Mouse (Mus musculus) heart, embryonic 14.5 days (tissue): ENCODE results near the gene F2. TPM values are rescaled to one million over a fixed set of nuclear protein-coding genes. Genes with fewer than 3 reads are reported as not detected.

Experiments used
- ATAC-seq: fragments of 200-750 bp; cut with Nextera tagmentation; 2 replicates; pipeline ENCODE4 v1.8.0; 2017; ENCODE audit warnings: low read depth, moderate TSS enrichment; ENCODE audit not compliant: insufficient number of reproducible peaks, insufficient read depth, low FRiP score
- H3K27ac ChIP-seq, 2 experiments: fragments of 200-500 bp in 1 of 2; fragments of 300-500 bp in 1 of 2; sonication (generic) in 1 of 2; replicated peaks in 1 of 2; 2 replicates each; pipeline ENCODE4 v1.5.1; 2012 to 2014; ENCODE audit warnings: low read depth in 2 of 2, low read length in 2 of 2, control low read depth in 1 of 2, mild to moderate bottlenecking in 1 of 2, mixed read lengths in 1 of 2; ENCODE audit not compliant: control insufficient read depth in 1 of 2, insufficient read depth in 1 of 2
- H3K27me3 ChIP-seq: fragments of 300-500 bp; sonication (generic); 2 replicates; pipeline ENCODE4 v1.6.1; 2014; ENCODE audit warnings: mild to moderate bottlenecking, low read length, control low read depth; ENCODE audit not compliant: control insufficient read depth, insufficient read depth
- H3K36me3 ChIP-seq: fragments of 300-500 bp; sonication (generic); 2 replicates; pipeline ENCODE4 v1.6.1; 2014; ENCODE audit warnings: mild to moderate bottlenecking, control low read depth, low read length, mixed read lengths; ENCODE audit not compliant: control insufficient read depth, insufficient read depth
- H3K4me1 ChIP-seq, 2 experiments: fragments of 200-500 bp in 1 of 2; fragments of 300-500 bp in 1 of 2; sonication (generic) in 1 of 2; 2 replicates each; pipeline ENCODE4 v1.6.1; 2012 to 2014; ENCODE audit warnings: low read length in 2 of 2, control low read depth in 1 of 2, mixed read lengths in 1 of 2; ENCODE audit not compliant: control insufficient read depth in 2 of 2, insufficient read depth in 2 of 2
- H3K4me2 ChIP-seq: fragments of 300-500 bp; sonication (generic); 2 replicates; pipeline ENCODE4 v1.6.1; 2014; ENCODE audit warnings: mild to moderate bottlenecking, low read length
- H3K4me3 ChIP-seq, 2 experiments: fragments of 200-500 bp in 1 of 2; fragments of 300-500 bp in 1 of 2; sonication (generic) in 1 of 2; 2 replicates each; pipeline ENCODE4 v1.5.1; 2012 to 2014; ENCODE audit warnings: low read length in 2 of 2, mild to moderate bottlenecking in 2 of 2, control low read depth in 1 of 2, low read depth in 1 of 2, moderate library complexity in 1 of 2; ENCODE audit not compliant: control insufficient read depth in 1 of 2, insufficient read depth in 1 of 2
- H3K9ac ChIP-seq: fragments of 300-500 bp; sonication (generic); 2 replicates; pipeline ENCODE4 v1.6.1; 2014; ENCODE audit warnings: mild to moderate bottlenecking, low read length
- H3K9me3 ChIP-seq: fragments of 300-500 bp; sonication (generic); 2 replicates; pipeline ENCODE4 v1.6.1; 2016; ENCODE audit warnings: low read length, control low read depth; ENCODE audit not compliant: control insufficient read depth
- WGBS: fragments of 180-500 bp; shearing (Covaris S2); extraction: QIAGEN DNeasy Blood & Tissue Kit; methylation state at CpG from one replicate; pipeline ENCODE4 v1.1.7; 2014; 5-methylcytosine and 5-hydroxymethylcytosine counted together
- polyA plus RNA-seq: library from polyadenylated mRNA; unstranded; fragments of >200 nt; fragmentation: Nextera tagmentation; extraction: Ambion mirVana; gene quantifications from 2 replicates; pipeline ENCODE4 v1.2.1, GENCODE M21; 2014

The F2 gene
- 0.13 and 0.23 TPM in 2 replicates for polyA plus RNA-seq

GRCm38 (mm10) chr2:91636229-91636628, at the start of gene F2:
F2 (minus strand) TSS chr2:91636414.
- ATAC-seq = no peak
- Histone ChIP-seq H3K9me3 (no peaks in the 10 kb centered on the region), H3K27ac (no peak within 1 kb of the TSS), H3K4me3 (no peak within 1 kb of the TSS), H3K9ac (no peak within 1 kb of the TSS), H3K4me1 (no peaks in the 10 kb centered on the region; a peak in 1 of 4 replicates), H3K36me3 (no peaks in the 10 kb centered on the region), H3K4me2 (no peak within 1 kb of the TSS), H3K27me3 (no peaks in the 10 kb centered on the region)
- WGBS = 88% methylated on average over 8 of the region's 8 CpGs

GRCm38 (mm10) chr2:91683919-91684318, 47.7 kb upstream of the F2 start:
- Histone ChIP-seq H3K4me1 (peaks cover 2 to 3% of the 10 kb centered on the region in 2 experiments; a peak in 1 of 4 replicates), H3K4me2 (no peak overlapping the region), H3K27me3 (no peaks in the 10 kb centered on the region), H3K9ac (no peak overlapping the region), H3K36me3 (peaks cover 83% of the 10 kb centered on the region), H3K9me3 (no peaks in the 10 kb centered on the region), H3K27ac (no peak overlapping the region), H3K4me3 (no peak overlapping the region)
- 74% methylated on average over 8 of the region's 8 CpGs for WGBS
- ATAC-seq = no peak

GRCm38 (mm10) chr2:91682850-91683249, 46.6 kb upstream of the F2 start:
- H3K4me2 ChIP-seq = no peak overlapping the region
- no peak overlapping the region for H3K27ac ChIP-seq
- no peak overlapping the region for H3K4me3 ChIP-seq
- peaks cover 2 to 3% of the 10 kb centered on the region in 2 experiments; a peak in 1 of 4 replicates for H3K4me1 ChIP-seq
- no peak for ATAC-seq
- WGBS = 25% methylated on average over 4 of the region's 4 CpGs
- H3K9me3 ChIP-seq = no peaks in the 10 kb centered on the region
- no peak overlapping the region for H3K9ac ChIP-seq
- H3K27me3 ChIP-seq = no peaks in the 10 kb centered on the region
- peaks cover 86% of the 10 kb centered on the region for H3K36me3 ChIP-seq

GRCm38 (mm10) chr2:91676961-91677360, 40.7 kb upstream of the F2 start:
- Histone ChIP-seq H3K27me3 (no peaks in the 10 kb centered on the region), H3K4me1 (no peaks in the 10 kb centered on the region), H3K27ac (no peak overlapping the region), H3K4me3 (no peak overlapping the region), H3K36me3 (peaks cover 98% of the 10 kb centered on the region), H3K9ac (no peak overlapping the region), H3K4me2 (no peak overlapping the region), H3K9me3 (no peaks in the 10 kb centered on the region)
- no peak for ATAC-seq

- Histone ChIP-seq H3K27me3 (no peaks in the 10 kb centered on the region), H3K9me3 (no peaks in the 10 kb centered on the region), H3K4me3 (no peak overlapping the region), H3K4me2 (no peak overlapping the region), H3K9ac (no peak overlapping the region), H3K4me1 (no peaks in the 10 kb centered on the region), H3K36me3 (peaks cover 98% of the 10 kb centered on the region), H3K27ac (no peak overlapping the region)
- WGBS = 71% methylated on average over 2 of the region's 2 CpGs
- ATAC-seq = no peak
Measured at GRCm38 (mm10) chr2:91676420-91676819, 40.2 kb upstream of the F2 start.

- ATAC-seq = no peak
- Histone ChIP-seq H3K9me3 (no peaks in the 10 kb centered on the region), H3K27ac (no peak overlapping the region), H3K27me3 (no peaks in the 10 kb centered on the region), H3K36me3 (peaks cover 97% of the 10 kb centered on the region), H3K4me2 (no peak overlapping the region), H3K4me1 (no peaks in the 10 kb centered on the region), H3K9ac (no peak overlapping the region), H3K4me3 (no peak overlapping the region)
- WGBS = 91% methylated on average over 5 of the region's 5 CpGs
Measured at GRCm38 (mm10) chr2:91674895-91675294, 38.7 kb upstream of the F2 start.

- H3K27me3 ChIP-seq = no peaks in the 10 kb centered on the region
Measured at GRCm38 (mm10) chr2:91673587-91673986, 37.4 kb upstream of the F2 start.

GRCm38 (mm10) chr2:91670038-91670437, 33.8 kb upstream of the F2 start:
- Histone ChIP-seq H3K9ac (no peak overlapping the region), H3K27ac (no peak overlapping the region), H3K9me3 (no peaks in the 10 kb centered on the region), H3K27me3 (no peaks in the 10 kb centered on the region), H3K36me3 (peaks cover 93% of the 10 kb centered on the region), H3K4me3 (no peak overlapping the region), H3K4me1 (peaks cover 4 to 5% of the 10 kb centered on the region in 2 experiments; a peak in 3 of 4 replicates), H3K4me2 (no peak overlapping the region)
- 91% methylated on average over 6 of the region's 6 CpGs for WGBS
- no peak for ATAC-seq

More at GRCm38 (mm10) chr2:91673587-91673986, 37.4 kb upstream of the F2 start:
- ATAC-seq = no peak
- no peaks in the 10 kb centered on the region for H3K4me1 ChIP-seq
- H3K27ac ChIP-seq = no peak overlapping the region
- peaks cover 98% of the 10 kb centered on the region for H3K36me3 ChIP-seq
- 94% methylated on average over 2 of the region's 2 CpGs for WGBS
- no peak overlapping the region for H3K4me3 ChIP-seq
- H3K9ac ChIP-seq = no peak overlapping the region
- H3K9me3 ChIP-seq = no peaks in the 10 kb centered on the region
- no peak overlapping the region for H3K4me2 ChIP-seq
